In the genomic region with DNA sequence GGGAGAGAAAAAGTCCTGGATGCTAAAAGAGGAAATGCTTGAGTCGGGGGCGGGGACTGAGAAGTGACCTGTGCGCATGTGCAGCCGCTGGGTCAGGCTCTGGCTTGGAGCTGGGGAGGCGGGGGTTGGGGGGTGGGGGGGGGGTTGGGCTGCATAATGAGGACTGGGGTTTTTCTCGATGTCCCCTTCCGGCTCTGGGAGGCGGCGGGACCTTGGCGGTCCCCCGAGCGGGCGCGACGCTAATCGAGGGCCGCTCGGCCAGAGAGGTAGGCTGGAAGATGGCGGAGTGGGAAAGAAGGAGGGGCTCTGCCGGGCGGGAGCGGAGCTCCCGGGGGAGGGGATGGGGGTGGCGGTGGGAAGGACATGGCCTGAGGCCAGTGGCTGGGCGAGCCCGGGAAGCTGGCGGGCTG, we compare ENCODE assay signal across 8 mouse cellular contexts. TPM values are rescaled to one million over a fixed set of nuclear protein-coding genes. Genes with fewer than 3 reads are reported as not detected.
A peak's percentile ranks its signal among the peaks of the same experiment; 100 is the strongest.
DNase-seq lines count a peak whose midpoint lies in the region; ATAC-seq and TF ChIP-seq lines count a peak whose summit lies in the region.

No protein-coding gene starts in this region.

- no peak for TF ChIP-seq CTCF in spleen, adult 2 months (IDR thresholded peaks at IDR 0.05; ENCODE audit: extremely low read depth, insufficient read depth, insufficient read length, insufficient replicate concordance)

- no peaks in the 10 kb centered on the region for H3K27me3 ChIP-seq in midbrain, embryonic 10.5 days (ENCODE audit: low read depth, poor library complexity, severe bottlenecking)
- H3K27me3 ChIP-seq in spleen, adult 2 months (ENCODE audit: control insufficient read depth, insufficient read depth, low read length) = no peaks in the 10 kb centered on the region

- peak; percentile 75 for ATAC-seq in common myeloid progenitor, adult 5-6 weeks (replicated peaks; ENCODE audit: low read depth, poor library complexity, severe bottlenecking)
- peak; percentile 65 for ATAC-seq in inflammation-experienced regulatory T-cells, adult 6 months

- WGBS in midbrain, embryonic 10.5 days = 19% methylated on average over 27 of the region's 27 CpGs
- WGBS in spleen, adult 2 months = 28% methylated on average over 27 of the region's 27 CpGs

- DNase-seq in adrenal gland, adult (ENCODE audit: inconsistent age in 2 of 2, low spot score in 1 of 2) = peak; percentile 75 to 90
- DNase-seq in adrenal gland, adult 2 months = no peak
- peak; percentile 59 to 67 for DNase-seq in gastrocnemius, adult 8-10 months (ENCODE audit: low spot score in 2 of 2)
- DNase-seq in left cerebral cortex, postnatal 36 days (ENCODE audit: low spot score in 2 of 2) = peak; percentile 59 to 62
- peak; percentile 74 for DNase-seq in midbrain, embryonic 10.5 days (ENCODE audit: low spot score)
- DNase-seq in spleen, adult 2 months (ENCODE audit: low read depth in 1 of 2, low spot score in 2 of 2) = peak; percentile 36 to 77

- no peak for TF ChIP-seq POLR2A in spleen, adult 2 months (IDR thresholded peaks at IDR 0.05; ENCODE audit: low read depth, low read length)

- H3K36me3 ChIP-seq in midbrain, embryonic 10.5 days = peaks cover 3% of the 10 kb centered on the region; the same call in 1 of the 2 replicates
- H3K36me3 ChIP-seq in spleen, adult 2 months (ENCODE audit: control insufficient read depth, insufficient read depth, low read length) = no peaks in the 10 kb centered on the region; the same call in 1 of the 2 replicates

- peak overlapping the region; percentile 92 for H3K27ac ChIP-seq in midbrain, embryonic 10.5 days (replicated peaks)
- peak overlapping the region; percentile 84 for H3K27ac ChIP-seq in spleen, adult 2 months (ENCODE audit: insufficient read depth, low read length)

- peak overlapping the region; percentile 57 for H3K4me3 ChIP-seq in midbrain, embryonic 10.5 days
- H3K4me3 ChIP-seq in spleen, adult 2 months (ENCODE audit: extremely low read depth, insufficient read depth, insufficient read length) = peak overlapping the region; percentile 60

- no peaks in the 10 kb centered on the region for H3K9me3 ChIP-seq in midbrain, embryonic 10.5 days (replicated peaks)

- intact Hi-C loops in left cerebral cortex, postnatal 36 days (cut with DNase I) = loop anchor here (1.0 to 5.0 kb wide), 2 partner anchors 83 to 155 kb away; no protein-coding TSS in a partner anchor

- peaks cover 7% of the 10 kb centered on the region for H3K4me1 ChIP-seq in midbrain, embryonic 10.5 days
- 0 out of 2 replicates have a peak, but pooled peaks cover 2% of the 10 kb centered on the region for H3K4me1 ChIP-seq in spleen, adult 2 months (ENCODE audit: control insufficient read depth, insufficient read depth, insufficient read length)

RNA-seq across cellular contexts. Expression of a gene that starts 8.3 kb away (rescaled TPM):
- total RNA-seq in adrenal gland, adult 2 months (2021) = 10 to 100 TPM; 36.7 to 52.6 TPM
- 8.1 and 13.4 TPM in 2 replicates for polyA plus RNA-seq in adrenal gland, adult 2 months (2012; rRNA removed)
- total RNA-seq in common myeloid progenitor, adult 5-6 weeks (2017) = 48.1 and 55.3 TPM in 2 replicates
- total RNA-seq in gastrocnemius, adult 8-10 months (2022) = 10 to 100 TPM; 12.6 to 16.2 (median 15.6) TPM
- polyA plus RNA-seq in inflammation-experienced regulatory T-cells, adult 6 months (2017; shearing (Covaris generic)) = 10 to 100 TPM; 17.1 to 25.9 (median 21.1) TPM
- total RNA-seq in left cerebral cortex, postnatal 36 days (2021) = 10 to 100 TPM; 58.6 to 64.2 TPM
- 11.2 and 12.0 TPM in 2 replicates for polyA plus RNA-seq in midbrain, embryonic 10.5 days (2016; fragmentation: Nextera tagmentation; extraction: Ambion mirVana)
- 3.6 and 6.5 TPM in 2 replicates for polyA plus RNA-seq in spleen, adult 2 months (2012; rRNA removed)
